Mouse (Mus musculus): ENCODE measurements at regions not wholly inside any gene's neighbourhood (a gene's known extent, or its start where the extent isn't known, plus 50 kb on each side); places are given as distances from the start of the nearest gene placed in this dataset.

DNA sequence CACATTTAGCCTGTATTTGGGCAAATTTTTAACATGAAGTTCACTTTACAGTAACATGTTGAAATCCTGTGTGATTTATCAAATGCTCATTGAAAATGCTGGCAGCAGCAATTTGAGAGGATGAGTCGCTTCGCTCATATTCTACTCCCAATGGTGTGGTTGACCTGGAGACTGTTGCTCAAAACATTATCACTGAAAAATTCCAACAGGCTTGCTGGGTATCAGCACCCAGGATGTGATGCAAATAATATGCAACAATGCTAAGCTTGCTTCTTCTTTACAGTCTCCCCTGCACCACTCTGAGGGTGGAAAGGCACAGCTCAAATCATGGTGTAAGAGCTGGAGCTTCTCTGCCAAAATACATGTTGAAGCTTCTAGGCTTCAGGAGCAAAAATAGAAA is 321.6 kb upstream of the Slc35b3 start:
- TF ChIP-seq ZNF384 (IDR thresholded peaks at IDR 0.05; ENCODE audit: low read depth, low read length) (no peak), CTCF (IDR thresholded peaks at IDR 0.05 in 2 of 3, conservative IDR thresholded peaks at IDR 0.05 in 1 of 3; ENCODE audit: control insufficient read depth in 1 of 3, insufficient read depth in 1 of 3, low read depth in 2 of 3, low read length in 3 of 3, poor library complexity in 1 of 3, severe bottlenecking in 1 of 3) (no peak), MYB (IDR thresholded peaks at IDR 0.05; ENCODE audit: low read depth, low read length) (no peak), SIN3A (IDR thresholded peaks at IDR 0.05; ENCODE audit: low read length) (no peak)
